Mouse (Mus musculus) urinary bladder, postnatal 36 days (tissue): ENCODE results near the gene Ifrd1.

Experiments
- DNase-seq, 2 experiments: peaks; one replicate each; pipeline ENCODE4 v3.0.0; 2022; ENCODE audit warnings: low spot score in 2 of 2, mixed read lengths in 1 of 2

The Ifrd1 gene

DNA sequence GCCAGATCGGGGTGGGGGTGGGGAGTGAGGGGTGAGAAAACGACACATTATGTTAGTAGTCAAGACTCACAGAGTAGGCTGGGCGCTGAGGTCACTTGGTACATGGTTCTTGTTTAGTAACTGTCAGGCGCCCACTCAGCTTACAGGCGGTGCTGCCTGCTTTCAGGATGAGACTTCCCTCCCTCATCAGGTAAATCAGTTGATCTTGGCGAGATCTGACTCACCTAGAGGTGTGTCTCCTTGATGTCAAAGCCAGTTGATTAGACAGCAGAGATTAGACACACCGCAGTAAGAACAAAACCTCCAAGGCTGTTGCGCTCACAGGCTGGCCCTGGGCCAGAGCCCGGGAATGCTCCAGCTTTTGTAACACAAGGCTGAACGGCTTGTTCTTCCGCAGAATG is 4.5 kb downstream of the Ifrd1 start:
- DNase-seq: peak; percentile 45 to 77

- no peak for DNase-seq
Observed at GRCm38 (mm10) chr12:40243241-40243640, 5.1 kb downstream of the Ifrd1 start.

DNA sequence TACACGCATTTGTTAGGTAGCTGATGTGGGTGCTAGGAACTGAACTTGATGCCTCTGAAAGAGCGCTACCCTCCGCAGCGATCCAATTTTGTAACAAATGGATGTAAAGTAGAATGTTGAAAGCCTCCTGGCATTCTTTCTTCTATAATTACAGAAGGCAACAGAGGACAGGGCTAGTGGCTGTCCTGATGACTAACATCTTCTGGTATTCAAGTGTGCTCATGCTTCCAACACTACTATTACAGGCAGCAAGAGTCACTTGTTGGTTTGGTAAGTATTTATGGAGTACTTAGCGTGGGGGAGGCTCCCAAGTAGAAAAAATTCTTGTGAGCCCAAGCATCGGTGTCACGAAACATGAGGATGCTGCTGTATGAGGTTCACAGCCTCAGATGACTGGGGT is 9.1 kb downstream of the Ifrd1 start:
- DNase-seq: no peak

DNA sequence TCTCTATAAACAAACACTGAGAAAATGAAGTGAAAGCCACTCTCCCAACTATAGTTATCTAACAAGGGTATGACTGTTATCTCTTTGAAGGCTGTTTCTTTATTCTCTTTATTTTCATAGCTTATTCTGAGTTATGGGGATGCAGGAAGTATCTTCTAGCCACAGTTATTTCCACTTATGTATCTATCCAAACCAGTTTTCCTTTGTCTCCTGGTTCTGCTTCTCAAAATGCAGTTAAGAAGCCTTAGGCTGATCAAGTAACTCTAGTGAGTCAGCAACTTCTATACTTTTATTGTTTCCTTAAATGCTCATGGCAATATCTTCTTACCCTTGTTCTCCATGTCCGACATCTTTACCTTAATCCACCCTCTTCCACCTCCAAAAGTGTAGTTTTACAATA is 16.1 kb downstream of the Ifrd1 start:
- DNase-seq: no peak

DNA sequence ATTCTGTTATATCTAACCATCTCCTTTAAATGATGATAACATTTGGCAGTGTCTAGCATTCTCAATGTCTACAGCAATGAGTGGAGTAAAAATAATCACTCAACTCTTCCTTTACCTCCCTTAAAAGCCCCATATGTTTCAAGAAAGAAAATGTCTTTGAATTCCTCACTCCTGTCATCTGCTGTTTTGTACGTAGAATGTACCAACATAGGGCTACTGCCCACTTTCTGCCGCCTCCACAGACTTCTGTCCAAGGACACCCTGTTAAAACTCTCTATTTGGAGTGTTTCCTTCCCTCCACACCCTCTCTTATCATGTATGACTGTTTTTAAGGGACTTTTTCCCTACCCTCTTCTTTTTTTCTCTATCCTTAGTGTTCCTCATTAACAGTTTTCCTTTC is 16.7 kb downstream of the Ifrd1 start:
- no peak for DNase-seq

DNA sequence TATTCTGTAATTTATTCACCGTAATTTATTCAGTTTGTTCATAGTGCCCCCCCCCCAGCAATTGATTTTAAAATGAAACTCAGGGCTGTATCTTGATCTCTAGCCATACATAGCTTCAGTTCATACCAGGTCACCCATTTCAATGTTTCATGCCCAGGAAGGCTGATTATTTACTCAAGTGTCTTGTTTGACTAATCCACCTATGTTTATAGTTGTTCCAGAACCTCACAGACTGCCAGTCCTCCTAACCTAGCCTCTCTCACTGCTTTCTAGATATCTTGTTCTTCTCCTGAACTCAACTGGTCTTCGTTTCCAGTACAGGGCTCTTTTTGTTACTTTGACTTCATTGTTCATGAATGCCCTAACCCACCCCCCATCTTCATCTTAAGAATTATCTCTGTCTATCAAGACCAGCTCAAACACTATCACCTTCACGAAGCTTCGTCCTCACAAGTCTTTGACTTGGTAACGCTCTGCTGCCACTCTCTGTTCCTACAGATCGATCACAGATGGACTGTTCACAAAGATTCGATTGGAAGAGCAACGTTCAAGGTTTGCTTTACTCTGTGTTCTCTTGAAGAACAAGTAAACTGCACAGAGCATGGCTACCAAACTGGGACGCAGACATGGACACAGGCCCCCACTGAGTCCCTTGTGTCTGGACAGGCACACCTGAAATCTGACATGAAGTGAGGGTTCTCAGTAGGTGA is 24.0 kb downstream of the Ifrd1 start:
- no peak for DNase-seq

DNA sequence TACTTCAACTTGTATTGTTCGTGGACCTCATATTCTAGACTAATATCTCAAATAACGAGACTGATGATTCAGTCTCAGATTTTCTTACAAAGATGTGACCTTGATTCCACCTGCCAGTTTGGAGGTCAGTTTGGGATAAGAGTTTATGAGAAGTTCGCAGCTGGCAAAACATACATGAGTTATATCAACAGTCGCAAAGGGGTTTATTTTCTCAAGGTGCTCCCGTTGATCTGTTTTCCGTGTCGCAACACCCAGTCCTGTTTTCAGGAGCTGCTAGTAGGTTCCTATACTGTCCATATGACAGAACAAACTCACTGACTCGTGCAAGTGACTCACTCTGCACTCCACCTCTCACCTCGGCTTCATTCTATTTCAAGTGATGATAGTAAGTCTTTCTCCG is 24.6 kb downstream of the Ifrd1 start:
- DNase-seq: no peak

GRCm38 (mm10) chr12:40223082-40223619 is 25.2 kb downstream of the Ifrd1 start:
- DNase-seq: peak; percentile 97 to 99

DNA sequence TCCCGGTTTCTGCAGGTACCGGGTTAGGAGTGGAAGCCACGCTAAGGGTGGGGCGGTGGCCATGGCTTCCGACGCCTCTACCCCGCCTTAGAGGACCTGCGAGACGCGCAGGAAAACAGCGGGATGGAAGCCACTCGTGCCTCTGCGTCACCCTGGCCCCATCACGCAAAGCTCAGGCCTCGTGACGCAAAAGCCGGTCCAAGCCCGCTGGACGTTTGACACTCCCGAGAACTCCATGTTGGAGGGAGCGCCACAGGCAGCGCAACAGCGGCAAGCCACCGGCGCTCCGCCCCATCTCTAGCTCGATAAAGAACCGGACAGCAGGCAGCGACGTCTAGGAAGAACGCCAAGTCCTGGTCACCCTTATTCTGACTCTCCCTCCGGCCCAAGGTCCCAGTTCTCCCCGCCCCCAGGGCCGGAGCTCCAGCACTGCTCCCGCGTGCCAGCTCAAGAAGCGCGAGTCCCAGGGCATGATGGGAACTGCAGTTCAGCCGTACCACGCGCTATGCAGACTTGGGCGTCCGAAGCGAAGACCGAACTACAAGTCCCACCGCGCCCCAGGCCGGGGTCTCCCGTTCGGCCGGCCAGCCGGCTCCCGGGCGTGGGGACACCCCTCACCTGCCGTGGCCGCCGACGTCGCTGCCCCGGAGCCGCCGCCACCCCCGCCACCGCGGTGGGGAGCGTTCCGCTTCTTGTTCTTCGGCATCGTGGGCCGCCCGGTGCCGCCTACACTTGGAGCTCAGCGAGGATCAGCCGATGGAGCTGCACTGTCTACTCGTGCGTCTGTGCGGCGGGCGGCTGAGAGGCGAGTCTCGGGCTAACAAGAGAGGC is 25.8 kb downstream of the Ifrd1 start:
- peak; percentile 92 to 95 for DNase-seq

GRCm38 (mm10) chr12:40221611-40222010 is 26.7 kb downstream of the Ifrd1 start:
- no peak for DNase-seq

DNA sequence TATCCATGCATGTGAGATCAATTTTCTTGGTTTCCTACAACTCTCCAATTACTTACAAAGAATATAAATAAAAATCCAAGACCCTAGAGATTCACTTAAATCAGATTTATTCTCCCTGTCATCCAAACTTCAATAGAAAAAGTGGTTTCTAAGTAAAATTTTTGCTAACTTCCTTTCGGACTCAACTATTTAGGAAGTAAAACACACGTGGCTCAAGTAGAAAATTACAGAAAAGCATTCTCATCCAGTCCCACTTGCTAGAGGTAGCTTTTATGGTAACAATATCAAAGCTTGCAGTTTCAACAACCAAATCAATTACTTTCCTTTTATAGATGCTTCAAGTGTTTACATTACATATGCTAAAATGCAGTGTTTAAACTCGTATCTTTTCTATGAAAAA is 27.4 kb downstream of the Ifrd1 start:
- no peak for DNase-seq

- peak in 1 of 2 experiments; percentile 51 for DNase-seq
Observed at GRCm38 (mm10) chr12:40220001-40220570, 28.2 kb downstream of the Ifrd1 start.

- DNase-seq: no peak
Observed at GRCm38 (mm10) chr12:40218430-40218945, 29.8 kb downstream of the Ifrd1 start.

DNA sequence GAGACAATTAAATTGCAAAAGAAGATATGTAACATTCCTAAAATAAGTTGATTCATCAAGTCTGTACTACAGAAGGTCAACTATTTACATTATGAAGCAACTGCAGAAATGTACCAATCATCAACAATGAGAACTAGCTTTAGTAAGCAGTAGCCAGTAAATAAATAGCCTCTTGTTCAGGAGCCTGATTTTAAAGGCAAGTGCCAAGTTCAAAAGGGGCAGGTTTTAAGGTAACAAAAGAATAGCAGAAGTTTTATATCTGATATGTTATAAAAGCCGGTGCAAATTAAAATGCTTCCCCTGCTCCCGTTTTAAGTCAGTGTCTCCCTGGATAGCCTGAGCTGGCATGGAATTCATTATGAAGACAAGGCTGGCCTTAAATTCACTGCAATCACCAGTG is 30.5 kb downstream of the Ifrd1 start:
- DNase-seq: no peak

DNA sequence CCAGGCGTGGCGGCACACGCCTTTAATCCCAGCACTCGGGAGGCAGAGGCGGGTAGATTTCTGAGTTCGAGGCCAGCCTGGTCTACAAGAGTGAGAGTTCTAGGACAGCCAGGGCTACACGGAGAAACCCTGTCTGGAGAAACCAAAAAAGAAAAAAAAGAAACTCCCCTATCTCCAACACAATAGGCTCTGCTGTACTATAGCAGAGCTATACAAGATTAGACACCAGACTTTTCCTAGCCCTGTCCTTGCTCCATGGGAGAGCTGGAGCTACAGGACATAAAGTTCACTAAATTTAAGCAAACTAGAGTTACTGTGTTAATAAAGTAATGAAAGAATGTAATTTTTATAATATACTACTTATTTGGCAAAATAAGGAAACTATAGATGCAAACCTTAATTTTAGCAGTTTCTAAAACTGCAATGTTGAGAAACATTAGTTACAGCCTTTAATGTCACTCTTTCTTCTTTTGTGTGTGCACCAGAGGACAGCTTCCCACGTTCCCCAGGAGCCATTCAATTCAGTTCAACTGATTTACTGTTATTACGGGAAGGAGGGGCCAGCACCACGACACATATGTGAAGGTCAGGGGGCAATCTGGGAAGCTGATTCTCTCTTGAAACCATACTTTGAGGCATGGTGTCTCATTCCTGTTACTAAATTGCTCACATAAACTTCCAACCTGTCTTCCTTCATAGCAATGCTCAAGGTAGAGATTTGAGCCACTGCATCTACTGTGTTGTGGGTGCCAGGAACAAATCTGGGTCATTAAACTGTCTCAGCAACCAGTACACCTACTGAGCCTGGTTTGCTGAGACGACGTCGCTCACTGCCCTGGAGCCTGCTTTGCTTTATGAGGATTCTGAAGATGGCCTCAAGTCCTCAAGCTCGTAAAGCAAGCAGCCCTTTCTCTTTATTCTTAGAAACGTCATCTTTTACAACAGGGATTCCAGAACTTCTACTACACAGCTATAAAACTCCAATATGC is 33.1 kb downstream of the Ifrd1 start:
- DNase-seq: no peak

DNA sequence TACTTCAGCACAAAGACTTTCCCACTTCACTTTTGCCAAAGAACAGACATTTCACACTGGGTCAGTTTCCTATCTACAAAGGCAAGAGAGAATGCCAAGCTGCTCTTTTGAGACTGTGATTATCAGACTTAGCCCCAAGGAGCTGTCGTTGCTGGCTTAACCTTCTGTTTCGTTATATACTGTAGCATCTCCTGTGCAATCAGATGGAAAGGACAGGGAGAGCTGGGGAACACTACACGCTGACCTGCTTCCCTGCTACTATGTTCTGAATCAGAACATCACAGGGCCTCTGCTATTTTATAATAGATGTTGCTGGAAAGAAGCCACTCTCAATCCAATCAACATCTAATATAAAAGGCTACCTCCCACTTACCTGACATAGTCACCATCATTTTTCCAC is 39.3 kb downstream of the Ifrd1 start:
- no peak for DNase-seq

- no peak for DNase-seq
Observed at GRCm38 (mm10) chr12:40207909-40208308, 40.4 kb downstream of the Ifrd1 start.

DNA sequence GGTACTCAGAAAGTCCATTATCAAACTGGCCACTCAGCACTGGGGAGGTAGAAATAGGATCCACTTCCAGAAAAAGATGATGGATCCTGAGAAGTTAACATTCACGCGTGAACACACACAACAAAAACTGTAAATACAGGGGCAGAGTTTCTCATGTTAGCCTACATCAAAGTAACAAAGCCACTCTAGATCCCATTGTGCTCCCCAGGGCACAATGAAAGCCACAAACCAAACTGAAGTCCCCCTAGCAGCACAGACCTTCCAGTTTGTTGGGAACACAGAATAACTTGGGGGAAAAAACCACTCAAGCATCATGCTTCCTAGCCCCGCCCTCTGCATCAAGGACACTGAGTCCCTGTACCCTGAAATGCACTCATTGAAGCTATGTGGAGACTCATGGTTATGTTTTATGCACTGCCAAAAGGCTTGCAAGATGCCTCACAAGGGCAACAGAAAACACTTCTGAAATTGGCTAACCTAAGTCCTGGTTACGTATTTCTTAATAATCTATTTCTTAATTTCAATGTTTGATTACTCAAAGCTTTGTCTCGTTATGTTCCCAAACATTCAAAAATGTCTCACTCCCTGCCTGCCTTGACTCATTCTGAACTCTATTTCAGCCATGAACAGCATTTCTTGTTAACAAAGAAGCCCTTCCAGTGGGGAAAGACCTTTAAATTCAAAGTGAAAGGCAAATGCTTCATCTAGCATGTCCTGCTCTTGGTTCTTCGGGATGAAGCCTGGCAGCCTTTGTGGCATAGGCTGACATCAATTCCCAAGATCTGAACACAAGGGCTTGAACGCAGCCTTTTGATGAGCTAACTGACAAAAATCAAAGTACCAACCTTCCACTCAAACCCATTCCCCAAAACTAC is 45.9 kb downstream of the Ifrd1 start:
- no peak for DNase-seq

DNA sequence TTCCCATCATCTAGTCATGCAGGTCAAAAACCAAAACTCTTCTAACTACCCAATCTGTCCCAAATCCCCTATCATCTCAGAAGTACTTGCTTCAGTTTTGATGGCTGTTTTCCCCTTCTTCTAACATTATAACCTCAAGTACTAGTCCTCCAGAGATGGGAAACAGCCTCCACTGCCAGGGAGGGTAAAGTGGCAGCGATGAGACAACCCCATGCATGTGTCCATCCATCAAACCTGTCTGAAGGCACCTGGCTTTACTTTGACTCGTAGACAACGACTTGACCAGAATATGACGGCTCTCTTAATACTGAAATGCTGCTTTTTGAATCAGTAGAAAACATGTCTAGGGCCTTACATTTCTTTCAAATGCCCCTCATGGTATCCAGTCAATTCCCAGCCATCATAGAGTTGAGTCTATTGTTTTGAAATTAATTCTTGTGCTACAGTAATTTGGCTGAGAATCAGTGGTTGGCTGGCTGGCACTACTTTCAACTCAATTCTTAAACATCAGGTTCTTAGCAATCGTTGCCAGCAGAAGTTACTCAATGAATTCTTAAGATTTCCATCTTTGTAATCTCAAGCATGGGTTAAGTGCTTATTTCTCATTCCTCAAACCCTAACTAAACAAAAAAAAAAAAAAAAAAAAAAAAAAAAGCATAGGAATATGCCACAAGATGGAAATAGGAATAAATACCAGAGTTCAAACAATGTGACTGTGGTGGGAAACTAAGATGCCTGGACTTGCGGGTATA is 47.6 kb downstream of the Ifrd1 start:
- no peak for DNase-seq
